Mouse (Mus musculus) C2C12 (cell line): ENCODE data around the gene Atad5. TPM values are rescaled to one million over a fixed set of nuclear protein-coding genes. Genes with fewer than 3 reads are reported as not detected.

Source experiments
- H3K27me3 ChIP-seq: one replicate; pipeline ENCODE4 v1.6.1; 2011; ENCODE audit not compliant: control insufficient read depth, insufficient read depth, insufficient read length
- H3K36me3 ChIP-seq: one replicate; pipeline ENCODE4 v1.6.1; 2011; ENCODE audit not compliant: control insufficient read depth, insufficient read depth
- H3K4me3 ChIP-seq: one replicate; pipeline ENCODE4 v1.5.1; 2011; ENCODE audit warnings: mild to moderate bottlenecking, control low read depth; ENCODE audit not compliant: poor library complexity, insufficient read depth, severe bottlenecking
- H3K79me2 ChIP-seq: one replicate; pipeline ENCODE4 v1.6.1; 2011; ENCODE audit not compliant: control insufficient read depth, insufficient read depth
- H3K79me3 ChIP-seq: one replicate; pipeline ENCODE4 v1.6.1; 2011; ENCODE audit warnings: low read depth, control low read depth
- H3ac ChIP-seq: one replicate; pipeline ENCODE3; 2011; ENCODE audit warnings: low read depth; ENCODE audit not compliant: control insufficient read depth, insufficient read length
- CEBPB ChIP-seq: IDR thresholded peaks from one replicate; pipeline ENCODE4 v1.6.1; 2011; ENCODE audit warnings: low read depth, mild to moderate bottlenecking, control low read depth, moderate library complexity
- CTCF ChIP-seq: IDR thresholded peaks from one replicate; pipeline ENCODE4 v1.5.1; 2011; ENCODE audit not compliant: control insufficient read depth, insufficient read depth, insufficient read length
- FOSL1 ChIP-seq: IDR thresholded peaks from one replicate; pipeline ENCODE4 v1.8.0; 2011; ENCODE audit warnings: mild to moderate bottlenecking, low read length; ENCODE audit not compliant: poor library complexity, insufficient read depth, severe bottlenecking
- MAX ChIP-seq: IDR thresholded peaks from one replicate; pipeline ENCODE4 v1.6.1; 2011; ENCODE audit warnings: mild to moderate bottlenecking, control low read depth
- MYOD1 ChIP-seq: IDR thresholded peaks from one replicate; pipeline ENCODE4 v1.6.1; 2011; ENCODE audit warnings: low read depth; ENCODE audit not compliant: control insufficient read depth, insufficient read length
- MYOG ChIP-seq: IDR thresholded peaks from one replicate; pipeline ENCODE4 v1.6.1; 2011; ENCODE audit not compliant: control insufficient read depth, insufficient read length; ENCODE audit errors: extremely low read depth
- USF1 ChIP-seq: IDR thresholded peaks from one replicate; pipeline ENCODE4 v1.6.1; 2011; ENCODE audit warnings: low read depth, mild to moderate bottlenecking, control low read depth, moderate library complexity
- polyA plus RNA-seq: library from polyadenylated mRNA; unstranded; fragments of >200 nt; fragmentation: generic; extraction: Trizol; gene quantifications from one replicate; pipeline ENCODE4 v1.2.1, GENCODE M21; 2012; ENCODE audit warnings: missing spikeins

Gene Atad5
- polyA plus RNA-seq, 1 experiment: 1.9 TPM

GRCm38 (mm10) chr11:80086844-80087243, 2.4 kb upstream of the Atad5 start:
- no peak overlapping the region for H3ac ChIP-seq
- H3K27me3 ChIP-seq: no peaks in the 10 kb centered on the region
- H3K4me3 ChIP-seq: no peak overlapping the region
- H3K79me3 ChIP-seq: peaks cover 21% of the 10 kb centered on the region
- H3K79me2 ChIP-seq: peaks cover 27% of the 10 kb centered on the region
- peak; percentile 69 for TF ChIP-seq CTCF
- TF ChIP-seq MYOD1: no peak
- H3K36me3 ChIP-seq: no peaks in the 10 kb centered on the region

GRCm38 (mm10) chr11:80089817-80090214, 616 bp downstream of the Atad5 start:
- Histone ChIP-seq H3ac (peak overlapping the region; percentile 84), H3K27me3 (no peaks in the 10 kb centered on the region), H3K4me3 (peak overlapping the region; percentile 98), H3K36me3 (peaks cover 9% of the 10 kb centered on the region), H3K79me3 (peaks cover 46% of the 10 kb centered on the region), H3K79me2 (peaks cover 56% of the 10 kb centered on the region)
- TF ChIP-seq FOSL1 (no peak), CTCF (no peak), MAX (no peak), CEBPB (no peak), USF1 (no peak), MYOG (no peak), MYOD1 (no peak)

- Histone ChIP-seq H3K4me3 (peak overlapping the region; percentile 98), H3K27me3 (no peaks in the 10 kb centered on the region), H3ac (no peak overlapping the region), H3K36me3 (peaks cover 13% of the 10 kb centered on the region), H3K79me3 (peaks cover 49% of the 10 kb centered on the region), H3K79me2 (peaks cover 62% of the 10 kb centered on the region)
- TF ChIP-seq CTCF (no peak), USF1 (no peak), MAX (no peak), FOSL1 (no peak), MYOG (no peak), MYOD1 (no peak), CEBPB (no peak)
Observed at GRCm38 (mm10) chr11:80090555-80091164, 1.5 kb downstream of the Atad5 start.

GRCm38 (mm10) chr11:80098444-80099056, 9.3 kb downstream of the Atad5 start:
- TF ChIP-seq USF1: no peak
- no peak for TF ChIP-seq MYOG
- no peak for TF ChIP-seq FOSL1
- no peak for TF ChIP-seq CEBPB
- Histone ChIP-seq H3ac (no peak overlapping the region), H3K79me2 (peaks cover 31% of the 10 kb centered on the region), H3K36me3 (peaks cover 87% of the 10 kb centered on the region), H3K4me3 (no peak overlapping the region), H3K27me3 (no peaks in the 10 kb centered on the region), H3K79me3 (peaks cover 25% of the 10 kb centered on the region)

- H3ac ChIP-seq: no peak overlapping the region
- H3K79me3 ChIP-seq: peaks cover 5% of the 10 kb centered on the region
- H3K4me3 ChIP-seq: no peak overlapping the region
- H3K79me2 ChIP-seq: peaks cover 6% of the 10 kb centered on the region
- TF ChIP-seq FOSL1 (no peak), MYOG (no peak), MAX (no peak), CEBPB (no peak), MYOD1 (no peak), USF1 (no peak), CTCF (no peak)
- no peaks in the 10 kb centered on the region for H3K27me3 ChIP-seq
- H3K36me3 ChIP-seq: peaks cover 93% of the 10 kb centered on the region
Observed at GRCm38 (mm10) chr11:80101298-80101697, 12.1 kb downstream of the Atad5 start.

GRCm38 (mm10) chr11:80104407-80104806, 15.2 kb downstream of the Atad5 start:
- no peaks in the 10 kb centered on the region for H3K27me3 ChIP-seq
- H3K79me3 ChIP-seq: peaks cover 1% of the 10 kb centered on the region
- H3K4me3 ChIP-seq: no peak overlapping the region
- no peak overlapping the region for H3ac ChIP-seq
- H3K79me2 ChIP-seq: no peaks in the 10 kb centered on the region
- H3K36me3 ChIP-seq: peaks cover 93% of the 10 kb centered on the region
- TF ChIP-seq MYOD1: no peak
- no peak for TF ChIP-seq MAX
- TF ChIP-seq USF1: no peak
- no peak for TF ChIP-seq CTCF
- TF ChIP-seq MYOG: no peak
- TF ChIP-seq FOSL1: no peak
- TF ChIP-seq CEBPB: no peak
